Mouse (Mus musculus) hematopoietic stem cell, adult 5-6 weeks (primary cell): ENCODE results near the gene Tac4. TPM values are rescaled to one million over a fixed set of nuclear protein-coding genes. Genes with fewer than 3 reads are reported as not detected.

Source experiments
- ATAC-seq, 2 experiments: fragments of 125-278 bp in 1 of 2; replicated peaks in 1 of 2; 2 replicates each; pipeline ENCODE4 v1.8.0; 2016 to 2017; ENCODE audit warnings: inconsistent platforms in 2 of 2, mild to moderate bottlenecking in 2 of 2, moderate number of reproducible peaks in 2 of 2, low read depth in 1 of 2, moderate TSS enrichment in 1 of 2; ENCODE audit not compliant: low FRiP score in 2 of 2, poor library complexity in 2 of 2, severe bottlenecking in 2 of 2, insufficient read depth in 1 of 2, low TSS enrichment in 1 of 2
- total RNA-seq: library from RNA; stranded (forward); fragments of 172-1452, 232-1000 nt; gene quantifications from 2 replicates; pipeline ENCODE4 v1.2.3, GENCODE M21; 2017

Tac4 gene
- total RNA-seq, result 0.56 TPM in 1 of 2 replicates, not detected in the other

GRCm38 (mm10) chr11:95261178-95261751 lies at the start of gene Tac4:
Gene Tac4, plus strand, starts transcription at chr11:95261529.
- no peak for ATAC-seq

GRCm38 (mm10) chr11:95213607-95214006 lies 47.7 kb upstream of the Tac4 start:
- no peak for ATAC-seq

- ATAC-seq, result no peak
Measured at GRCm38 (mm10) chr11:95214305-95214704, 47.0 kb upstream of the Tac4 start.

GRCm38 (mm10) chr11:95216193-95216592 lies 45.1 kb upstream of the Tac4 start:
- ATAC-seq, result no peak

- ATAC-seq, result peak in 1 of 2 experiments; percentile 20; a peak in 1 of 4 replicates
Measured at GRCm38 (mm10) chr11:95219111-95219510, 42.2 kb upstream of the Tac4 start.

GRCm38 (mm10) chr11:95223473-95223872 lies 37.9 kb upstream of the Tac4 start:
- no peak for ATAC-seq

GRCm38 (mm10) chr11:95224124-95224893 lies 37.0 kb upstream of the Tac4 start:
- ATAC-seq, result peak in 1 of 2 experiments; percentile 23; a peak in 1 of 4 replicates

- ATAC-seq, result no peak
Measured at GRCm38 (mm10) chr11:95225448-95225847, 35.9 kb upstream of the Tac4 start.

- no peak for ATAC-seq
Measured at GRCm38 (mm10) chr11:95227467-95227866, 33.9 kb upstream of the Tac4 start.

- peak; percentile 69 to 85; a peak in 3 of 4 replicates for ATAC-seq
Measured at GRCm38 (mm10) chr11:95231688-95232328, 29.5 kb upstream of the Tac4 start.

GRCm38 (mm10) chr11:95232329-95232696 lies 29.0 kb upstream of the Tac4 start:
- ATAC-seq, result 0 out of 4 replicates have a peak, but pooled peaks of 1 of the 2 experiments have one; percentile 17

GRCm38 (mm10) chr11:95238477-95238876 lies 22.9 kb upstream of the Tac4 start:
- no peak for ATAC-seq

- ATAC-seq, result no peak
Measured at GRCm38 (mm10) chr11:95242653-95243052, 18.7 kb upstream of the Tac4 start.

- ATAC-seq, result no peak
Measured at GRCm38 (mm10) chr11:95245456-95245855, 15.9 kb upstream of the Tac4 start.

GRCm38 (mm10) chr11:95247065-95247464 lies 14.3 kb upstream of the Tac4 start:
- no peak for ATAC-seq

GRCm38 (mm10) chr11:95250110-95250509 lies 11.2 kb upstream of the Tac4 start:
- 0 out of 4 replicates have a peak, but pooled peaks of 1 of the 2 experiments have one; percentile 8 for ATAC-seq

GRCm38 (mm10) chr11:95251295-95251694 lies 10.0 kb upstream of the Tac4 start:
- ATAC-seq, result peak; percentile 37 to 64; a peak in 1 of 4 replicates

- ATAC-seq, result no peak
Measured at GRCm38 (mm10) chr11:95252104-95252503, 9.2 kb upstream of the Tac4 start.
